Mouse (Mus musculus): Measurements from ENCODE around the gene Ube2o.

DNA sequence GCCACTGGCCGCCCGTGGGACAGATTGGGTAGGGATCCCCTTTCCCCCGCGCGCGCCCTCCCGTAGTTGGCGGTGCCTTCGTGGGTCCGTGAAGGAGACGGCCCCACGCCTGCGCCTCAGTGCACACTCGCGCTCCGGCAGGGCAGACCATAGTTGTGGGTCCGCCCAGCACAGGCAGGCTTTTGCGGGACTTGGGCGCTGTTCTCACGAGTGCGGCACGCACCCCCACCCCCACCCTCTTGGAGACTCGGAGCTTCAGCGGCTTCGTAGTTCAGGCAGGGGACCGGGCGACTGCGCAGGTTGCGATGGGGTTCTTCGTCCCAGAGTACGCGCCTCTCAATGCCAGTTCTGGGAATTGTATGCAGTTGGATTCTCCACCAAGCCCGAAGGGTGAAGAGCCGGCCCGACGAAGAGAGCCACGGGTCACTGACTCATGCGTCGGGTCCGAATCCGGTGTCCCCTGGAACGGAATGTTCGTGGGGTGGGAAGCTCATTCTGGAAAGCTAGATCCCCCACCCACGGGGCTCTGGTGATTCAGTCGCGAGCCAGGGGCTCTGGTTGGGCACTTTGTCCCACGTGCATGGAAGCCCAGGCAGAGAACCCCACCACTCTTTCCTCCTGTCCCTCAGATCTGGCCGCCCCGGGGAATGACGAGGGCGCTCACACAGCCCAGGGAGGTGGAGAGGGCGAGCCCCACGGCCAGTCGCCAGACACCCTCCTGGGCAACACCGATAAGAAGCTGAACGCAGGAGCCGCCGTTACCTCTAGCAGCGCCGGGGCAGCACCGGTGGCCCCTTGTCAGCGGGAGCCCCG, 47.7 kb downstream of the Ube2o start:
- TF ChIP-seq CTCF (IDR thresholded peaks at IDR 0.05; ENCODE audit: insufficient read depth, low read length) (no peak), POLR2A (IDR thresholded peaks at IDR 0.05; ENCODE audit: borderline replicate concordance, extremely low read depth, low read depth, low read length) (no peak)
